Mouse (Mus musculus) brain, embryonic 14.5 days (tissue): ENCODE measurements around the gene Senp5.

Experiments
- CTCF ChIP-seq: fragments of 200-500 bp; IDR thresholded peaks from 2 replicates; pipeline ENCODE4 v1.5.1; 2012; ENCODE audit warnings: inconsistent platforms, mild to moderate bottlenecking, moderate library complexity, borderline replicate concordance; ENCODE audit not compliant: insufficient read depth, insufficient read length; ENCODE audit errors: extremely low read depth
- POLR2A ChIP-seq: fragments of 200-500 bp; IDR thresholded peaks from 2 replicates; pipeline ENCODE4 v1.6.1; 2012; ENCODE audit warnings: mild to moderate bottlenecking, inconsistent platforms, borderline replicate concordance; ENCODE audit not compliant: poor library complexity, insufficient read depth, insufficient read length, severe bottlenecking; ENCODE audit errors: extremely low read depth

DNA sequence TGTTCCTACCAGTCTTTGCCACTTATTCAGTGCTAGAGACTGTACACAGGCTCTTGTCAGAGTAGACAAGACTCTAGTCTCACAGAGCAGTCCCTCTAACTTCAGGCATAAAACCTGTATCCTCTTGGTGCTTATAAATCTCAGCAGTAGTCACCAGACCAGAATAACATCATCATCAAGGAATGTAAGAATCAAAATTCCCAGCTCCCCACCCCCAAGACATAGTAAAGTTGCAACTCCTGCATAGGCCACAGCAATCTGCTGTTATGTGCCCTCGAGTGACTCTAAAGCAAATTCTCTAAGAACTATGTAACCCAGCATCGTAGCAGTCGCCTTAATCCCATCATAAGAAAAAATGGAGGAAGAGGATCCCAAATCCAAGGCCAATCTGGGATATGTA is 23.6 kb downstream of the Senp5 start:
- TF ChIP-seq CTCF (no peak), POLR2A (no peak)
